In genomic region chr13:23423286-23424051, GRCm38 (mm10) we compare ENCODE assay signal across 8 mouse cellular contexts. TPM values are rescaled to one million over a fixed set of nuclear protein-coding genes. Genes with fewer than 3 reads are reported as not detected.
DNase-seq lines count a peak whose midpoint lies in the region; ATAC-seq and TF ChIP-seq lines count a peak whose summit lies in the region.

TSS of gene Abt1 (minus strand) at chr13:23423866.

- DNase-seq in T-cell, adult 2 months (ENCODE audit: low spot score), result peak; percentile 91
- peak; percentile 97 to 98 for DNase-seq in cerebellum, postnatal 25 days
- peak; percentile 96 to 97 for DNase-seq in frontal cortex, postnatal 36 days (ENCODE audit: low spot score in 2 of 2)
- peak; percentile 94 to 98 for DNase-seq in left cerebral cortex, adult 2 months (ENCODE audit: extremely low spot score in 1 of 2, low spot score in 2 of 2)
- DNase-seq in retina, postnatal 7 days (ENCODE audit: low read depth, low spot score), result peak; percentile 97
- DNase-seq in urinary bladder, adult 18-20 months (ENCODE audit: low spot score in 2 of 2), result peak; percentile 86 to 90

- ATAC-seq in hindbrain, embryonic 15.5 days (ENCODE audit: low FRiP score, low read depth), result peak; percentile 89

- H3K9me3 ChIP-seq in hindbrain, embryonic 15.5 days, result no peaks in the 10 kb centered on the region

- no peak; the same call in 1 of the 2 replicates for TF ChIP-seq CTCF in left cerebral cortex, adult 2 months (IDR thresholded peaks at IDR 0.05)

- H3K27me3 ChIP-seq in hindbrain, embryonic 15.5 days, result no peaks in the 10 kb centered on the region

- peaks cover 22% of the 10 kb centered on the region for H3K79me2 ChIP-seq in macrophage (ENCODE audit: inconsistent target)

- WGBS in hindbrain, embryonic 15.5 days, result under 1% methylated on average over 48 of the region's 48 CpGs
- under 1% methylated on average over 48 of the region's 48 CpGs for WGBS in macrophage (ENCODE audit: missing documents)

- H3K36me3 ChIP-seq in hindbrain, embryonic 15.5 days, result peaks cover 30% of the 10 kb centered on the region
- peaks cover 24% of the 10 kb centered on the region for H3K36me3 ChIP-seq in macrophage (ENCODE audit: inconsistent target)

- H3K4me1 ChIP-seq in hindbrain, embryonic 15.5 days (replicated peaks), result peaks cover 27% of the 10 kb centered on the region

- peak within 1 kb of the TSS; percentile 87 for H3K4me2 ChIP-seq in hindbrain, embryonic 15.5 days

- H3K4me3 ChIP-seq in hindbrain, embryonic 15.5 days, result peak within 1 kb of the TSS; percentile 94
- peak within 1 kb of the TSS; percentile 84 for H3K4me3 ChIP-seq in left cerebral cortex, adult 2 months
- H3K4me3 ChIP-seq in macrophage (ENCODE audit: inconsistent target), result peak within 1 kb of the TSS; percentile 94

- intact Hi-C loops in left cerebral cortex, adult 2 months (cut with DNase I), result loop anchor here (1.0 to 5.0 kb wide), 3 partner anchors 101 to 339 kb away; partner anchors contain the start of genes Hist1h1a, Hist1h3a and Hist1h4a

- H3K9ac ChIP-seq in hindbrain, embryonic 15.5 days, result peak within 1 kb of the TSS; percentile 86

- peak within 1 kb of the TSS; percentile 82 for H3K27ac ChIP-seq in hindbrain, embryonic 15.5 days (replicated peaks)
- H3K27ac ChIP-seq in left cerebral cortex, adult 2 months, result peak within 1 kb of the TSS; percentile 84
- H3K27ac ChIP-seq in macrophage, result peak within 1 kb of the TSS; percentile 25

RNA-seq across cellular contexts. Expression of gene Abt1, which starts in this region (rescaled TPM):
- 8.8 and 9.1 TPM in 2 replicates for polyA plus RNA-seq in hindbrain, embryonic 15.5 days (2015; fragmentation: Nextera tagmentation; extraction: Ambion mirVana)
- total RNA-seq in left cerebral cortex, adult 2 months (2021), result 1 to 10 TPM; 8.9 to 9.8 TPM
- 1 to 10 TPM in 20 of 26 experiments, under 1 TPM in 6; 0.46 to 3.6 (median 1.9) TPM for total RNA-seq in macrophage (2018; cell fraction: chromatin; rRNA removed)
- 1 to 10 TPM; 1.9 to 4.1 (median 3.4) TPM for total RNA-seq in macrophage (2018; cell fraction: cytosol; rRNA removed)
- total RNA-seq in macrophage (2018; cell fraction: nucleus; rRNA removed), result 1 to 10 TPM in 24 of 26 experiments, under 1 TPM in 2; 0.59 to 4.0 (median 2.2) TPM
- 3.5 to 4.4 TPM (median 3.7 TPM) in 3 replicates for polyA plus RNA-seq in macrophage (2018)

Comparison
In these comparisons a context has a peak if more than half of its experiments do, and no peak if none do; other contexts are left out.
1. Peak in every context shown above with its lines: DNase-seq, ATAC-seq, H3K4me3 ChIP-seq and H3K27ac ChIP-seq.
2. H3K27ac ChIP-seq: peak in every context shown above with its lines; median percentile 84 in left cerebral cortex, adult 2 months; 82 in hindbrain, embryonic 15.5 days; 25 in macrophage.